Comparison of ENCODE assay signal across 18 mouse cellular contexts in genomic region chr1:132038753-132039152, GRCm38 (mm10). TPM values are rescaled to one million over a fixed set of nuclear protein-coding genes. Genes with fewer than 3 reads are reported as not detected.
DNase-seq lines count a peak whose midpoint lies in the region; ATAC-seq lines count a peak whose summit lies in the region.
"Had no signal": no experiment of that assay in that cellular context is flagged by ENCODE, and none has a peak within 500 bp of the region (broad histone marks: within the 10 kb centered on the region; RNA-seq: fewer than 3 reads in every experiment).

No protein-coding gene starts in this region.

- no peak overlapping the region for H3K4me2 ChIP-seq in heart, embryonic 15.5 days
- H3K4me2 ChIP-seq in heart, embryonic 11.5 days, result no peak overlapping the region
- H3K4me2 ChIP-seq: forebrain, embryonic 13.5 days; hindbrain, embryonic 12.5 days; limb, embryonic 13.5 days had no signal

- no peaks in the 10 kb centered on the region for H3K9me3 ChIP-seq in heart, embryonic 15.5 days (replicated peaks)
- no peaks in the 10 kb centered on the region for H3K9me3 ChIP-seq in heart, embryonic 11.5 days (replicated peaks; ENCODE audit: control insufficient read depth, low read length)
- H3K9me3 ChIP-seq: forebrain, embryonic 13.5 days; hindbrain, embryonic 12.5 days; limb, embryonic 13.5 days had no signal

- H3K4me3 ChIP-seq in heart, embryonic 15.5 days, result no peak overlapping the region
- H3K4me3 ChIP-seq in heart, embryonic 11.5 days (ENCODE audit: low read depth, low read length), result no peak overlapping the region
- H3K4me3 ChIP-seq: erythroblast, embryonic 14.5 days; forebrain, embryonic 13.5 days; hindbrain, embryonic 12.5 days; limb, embryonic 13.5 days had no signal

- H3K27ac ChIP-seq in heart, embryonic 15.5 days, result peak overlapping the region; percentile 34; the same call in 1 of the 2 replicates
- H3K27ac ChIP-seq in heart, embryonic 11.5 days (ENCODE audit: low read depth, low read length), result no peak overlapping the region
- H3K27ac ChIP-seq: forebrain, embryonic 13.5 days; hindbrain, embryonic 12.5 days; limb, embryonic 13.5 days; liver, embryonic 14.5 days had no signal

- 0 out of 2 replicates have a peak, but pooled peaks cover 5% of the 10 kb centered on the region for H3K4me1 ChIP-seq in heart, embryonic 15.5 days (replicated peaks)
- H3K4me1 ChIP-seq in heart, embryonic 11.5 days (ENCODE audit: control insufficient read depth, insufficient read depth, low read length), result no peaks in the 10 kb centered on the region
- H3K4me1 ChIP-seq: forebrain, embryonic 13.5 days; hindbrain, embryonic 12.5 days had no signal

- H3K27me3 ChIP-seq in heart, embryonic 15.5 days, result no peaks in the 10 kb centered on the region
- no peaks in the 10 kb centered on the region for H3K27me3 ChIP-seq in heart, embryonic 11.5 days (ENCODE audit: control insufficient read depth, insufficient read depth, low read length)
- H3K27me3 ChIP-seq: forebrain, embryonic 13.5 days; hindbrain, embryonic 12.5 days; limb, embryonic 13.5 days had no signal

- peak; percentile 21 for DNase-seq in thymus, postnatal 25 days
- no peak for DNase-seq in thymus, adult 18-20 months
- no peak for DNase-seq in adrenal gland, postnatal 10 days
- DNase-seq: adrenal gland, adult 8-10 months; cerebellum, adult 9-11 months; gastrocnemius, postnatal 14 days; heart, adult 18-20 months; heart, postnatal 10 days; midbrain, embryonic 14.5 days had no signal

- H3K9ac ChIP-seq in heart, embryonic 15.5 days, result no peak overlapping the region
- no peak overlapping the region for H3K9ac ChIP-seq in heart, embryonic 11.5 days (ENCODE audit: low read depth, low read length)
- H3K9ac ChIP-seq: forebrain, embryonic 13.5 days; hindbrain, embryonic 12.5 days; limb, embryonic 13.5 days; liver, embryonic 14.5 days had no signal

- WGBS in heart, embryonic 15.5 days, result 75% methylated on average over 5 of the region's 5 CpGs
- 60% methylated on average over 5 of the region's 5 CpGs for WGBS in heart, embryonic 11.5 days (ENCODE audit: insufficient replicate concordance)

- no peaks in the 10 kb centered on the region; the same call in 1 of the 2 replicates for H3K36me3 ChIP-seq in heart, embryonic 15.5 days
- H3K36me3 ChIP-seq in heart, embryonic 11.5 days (ENCODE audit: control insufficient read depth, insufficient read depth, low read length), result peaks cover 2% of the 10 kb centered on the region; the same call in 1 of the 2 replicates

- ATAC-seq in heart, embryonic 15.5 days (replicated peaks; ENCODE audit: insufficient number of reproducible peaks, insufficient read depth, low FRiP score, low read depth), result no peak
- no peak for ATAC-seq in heart, embryonic 11.5 days (replicated peaks; ENCODE audit: insufficient number of reproducible peaks, low FRiP score, low TSS enrichment)
- peak; percentile 70 for ATAC-seq in inflammation-experienced regulatory T-cells, adult 6 months
- no peak for ATAC-seq in erythroblast, adult 5-6 weeks (replicated peaks; ENCODE audit: low FRiP score, poor library complexity, severe bottlenecking)
- ATAC-seq: forebrain, embryonic 13.5 days had no signal

RNA-seq across cellular contexts. Expression of gene Mfsd4a, which starts 29.1 kb away (rescaled TPM):
- 7.2 and 11.2 TPM in 2 replicates for polyA plus RNA-seq in heart, embryonic 15.5 days (2015; fragmentation: Nextera tagmentation; extraction: Ambion mirVana)
- 8.1 and 11.1 TPM in 2 replicates for polyA plus RNA-seq in heart, embryonic 11.5 days (2014; fragmentation: Nextera tagmentation; extraction: Ambion mirVana)
- polyA plus RNA-seq in inflammation-experienced regulatory T-cells, adult 6 months (2017; shearing (Covaris generic)), result 10 to 100 TPM; 34.3 to 43.4 (median 41.3) TPM
- total RNA-seq in erythroblast, adult 5-6 weeks (2015; ENCODE audit: low replicate concordance), result not detected in 2 replicates
- total RNA-seq in erythroblast, adult 5-6 weeks (2017; ENCODE audit: low replicate concordance), result 0.68 and 2.9 TPM in 2 replicates
- total RNA-seq in adrenal gland, postnatal 10 days (2021), result 1 to 10 TPM; 4.1 to 5.4 TPM
- polyA plus RNA-seq: erythroblast, embryonic 14.5 days had no signal

RNA-seq across cellular contexts. Expression of gene Elk4, which starts 31.3 kb away (rescaled TPM):
- polyA plus RNA-seq in heart, embryonic 15.5 days (2015; fragmentation: Nextera tagmentation; extraction: Ambion mirVana), result 14.2 and 20.3 TPM in 2 replicates
- 18.0 and 21.0 TPM in 2 replicates for polyA plus RNA-seq in heart, embryonic 11.5 days (2014; fragmentation: Nextera tagmentation; extraction: Ambion mirVana)
- polyA plus RNA-seq in inflammation-experienced regulatory T-cells, adult 6 months (2017; shearing (Covaris generic)), result 10 to 100 TPM; 50.1 to 81.8 (median 79.3) TPM
- total RNA-seq in erythroblast, adult 5-6 weeks (2015; ENCODE audit: low replicate concordance), result 96.8 and 101 TPM in 2 replicates
- total RNA-seq in erythroblast, adult 5-6 weeks (2017; ENCODE audit: low replicate concordance), result 75.8 and 94.4 TPM in 2 replicates
- 100 to 1,000 TPM; 115 to 128 TPM for total RNA-seq in adrenal gland, postnatal 10 days (2021)
